Mouse (Mus musculus) right cerebral cortex, postnatal 36 days (tissue): Measurements from ENCODE around the gene Tnik.

ENCODE experiments used
- DNase-seq, 2 experiments: peaks; one replicate each; pipeline ENCODE4 v3.0.0; 2022; ENCODE audit warnings: low spot score in 2 of 2, mixed read lengths in 1 of 2

Gene Tnik

GRCm38 (mm10) chr3:28616386-28616785 is 353.4 kb downstream of the Tnik start:
- no peak for DNase-seq

GRCm38 (mm10) chr3:28617008-28617627 is 354.1 kb downstream of the Tnik start:
- no peak for DNase-seq

GRCm38 (mm10) chr3:28621792-28622191 is 358.8 kb downstream of the Tnik start:
- no peak for DNase-seq

GRCm38 (mm10) chr3:28626816-28627215 is 363.8 kb downstream of the Tnik start:
- DNase-seq: no peak

- no peak for DNase-seq
Observed at GRCm38 (mm10) chr3:28636778-28637177, 373.8 kb downstream of the Tnik start.

GRCm38 (mm10) chr3:28638957-28639356 is 375.9 kb downstream of the Tnik start:
- peak; percentile 43 to 74 for DNase-seq

- no peak for DNase-seq
Observed at GRCm38 (mm10) chr3:28643252-28643947, 380.4 kb downstream of the Tnik start.

GRCm38 (mm10) chr3:28652574-28652973 is 389.6 kb downstream of the Tnik start:
- no peak for DNase-seq

- no peak for DNase-seq
Observed at GRCm38 (mm10) chr3:28653043-28653442, 390.0 kb downstream of the Tnik start.

GRCm38 (mm10) chr3:28654740-28655139 is 391.7 kb downstream of the Tnik start:
- DNase-seq: peak; percentile 34 to 74

- no peak for DNase-seq
Observed at GRCm38 (mm10) chr3:28658349-28658748, 395.3 kb downstream of the Tnik start.

GRCm38 (mm10) chr3:28680851-28681250 is 417.8 kb downstream of the Tnik start:
- no peak for DNase-seq

GRCm38 (mm10) chr3:28681866-28682265 is 418.9 kb downstream of the Tnik start:
- DNase-seq: no peak

GRCm38 (mm10) chr3:28682411-28682810 is 419.4 kb downstream of the Tnik start:
- DNase-seq: no peak

- no peak for DNase-seq
Observed at GRCm38 (mm10) chr3:28685510-28685909, 422.5 kb downstream of the Tnik start.

GRCm38 (mm10) chr3:28694811-28695210 is 431.8 kb downstream of the Tnik start:
- no peak for DNase-seq

GRCm38 (mm10) chr3:28695608-28696007 is 432.6 kb downstream of the Tnik start:
- DNase-seq: no peak

GRCm38 (mm10) chr3:28696162-28696561 is 433.1 kb downstream of the Tnik start:
- DNase-seq: no peak

- no peak for DNase-seq
Observed at GRCm38 (mm10) chr3:28697797-28698196, 434.8 kb downstream of the Tnik start, which contains the start of gene Slc2a2. Gene Slc2a2, plus strand, starts transcription at chr3:28697903.

GRCm38 (mm10) chr3:28699601-28700000 is 436.6 kb downstream of the Tnik start:
- DNase-seq: no peak

GRCm38 (mm10) chr3:28705522-28706137 is 442.6 kb downstream of the Tnik start:
- DNase-seq: no peak

- DNase-seq: no peak
Observed at GRCm38 (mm10) chr3:28706736-28707135, 443.7 kb downstream of the Tnik start.

- DNase-seq: no peak
Observed at GRCm38 (mm10) chr3:28709740-28710139, 446.7 kb downstream of the Tnik start.
